Mouse (Mus musculus): ENCODE measurements around the gene Imp3.
"Not testable (repeated sequence)": the region's sequence is repeated elsewhere in the genome, so short reads cannot be mapped to it uniquely, and the experiment has no call there.

The Imp3 gene

DNA sequence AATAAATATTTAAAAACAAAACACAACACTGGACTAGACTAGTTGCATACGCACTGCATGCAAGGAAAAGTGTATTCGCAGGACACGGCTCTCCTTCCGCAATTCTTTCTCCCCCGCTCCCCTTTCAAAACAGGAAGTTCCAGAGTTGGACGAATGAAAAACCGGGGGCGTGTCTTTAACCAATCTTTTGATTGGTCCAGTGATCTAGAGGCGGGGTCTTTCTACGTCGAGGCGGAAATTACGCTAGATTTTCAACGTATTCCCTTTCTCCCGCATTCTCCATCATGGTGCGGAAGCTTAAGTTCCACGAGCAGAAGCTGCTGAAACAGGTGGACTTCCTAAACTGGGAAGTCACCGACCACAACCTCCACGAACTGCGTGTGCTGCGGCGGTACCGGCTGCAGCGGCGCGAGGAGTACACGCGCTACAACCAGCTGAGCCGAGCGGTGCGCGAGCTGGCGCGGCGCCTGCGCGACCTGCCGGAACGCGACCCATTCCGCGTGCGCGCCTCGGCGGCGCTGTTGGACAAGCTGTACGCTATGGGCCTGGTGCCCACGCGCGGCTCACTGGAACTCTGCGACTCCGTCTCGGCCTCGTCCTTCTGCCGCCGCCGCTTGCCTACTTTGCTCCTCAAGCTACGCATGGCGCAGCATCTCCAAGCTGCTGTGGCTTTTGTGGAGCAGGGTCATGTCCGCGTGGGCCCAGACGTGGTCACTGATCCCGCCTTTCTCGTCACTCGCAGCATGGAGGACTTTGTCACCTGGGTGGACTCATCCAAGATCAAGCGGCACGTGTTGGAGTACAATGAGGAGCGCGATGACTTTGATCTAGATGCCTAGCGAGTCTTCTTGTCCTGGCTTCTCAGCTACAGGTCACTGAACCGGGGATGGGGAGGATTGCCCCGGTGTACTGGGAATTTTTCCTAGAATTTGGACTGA, at the start of gene Imp3:
Imp3 (plus strand) TSS at position 253 of the 938 bp plus-strand sequence.
- DNase-seq = peak; percentile 90

DNA sequence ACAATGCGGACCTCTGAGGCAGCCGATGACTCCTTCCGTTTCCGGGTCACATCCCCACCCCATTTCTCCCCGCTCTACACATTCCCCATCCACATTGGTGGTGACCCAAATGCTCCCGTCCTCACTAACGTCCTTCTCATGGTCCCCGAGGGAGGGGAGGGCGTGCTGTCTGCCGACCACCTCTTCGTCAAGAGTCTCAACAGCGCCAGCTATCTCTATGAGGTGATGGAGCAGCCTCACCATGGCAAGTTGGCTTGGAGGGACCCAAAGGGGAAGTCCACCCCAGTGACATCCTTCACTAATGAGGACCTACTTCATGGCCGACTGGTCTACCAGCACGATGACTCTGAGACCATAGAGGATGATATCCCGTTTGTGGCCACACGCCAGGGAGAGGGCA, 49.7 kb upstream of the Imp3 start:
- DNase-seq = no peak

DNA sequence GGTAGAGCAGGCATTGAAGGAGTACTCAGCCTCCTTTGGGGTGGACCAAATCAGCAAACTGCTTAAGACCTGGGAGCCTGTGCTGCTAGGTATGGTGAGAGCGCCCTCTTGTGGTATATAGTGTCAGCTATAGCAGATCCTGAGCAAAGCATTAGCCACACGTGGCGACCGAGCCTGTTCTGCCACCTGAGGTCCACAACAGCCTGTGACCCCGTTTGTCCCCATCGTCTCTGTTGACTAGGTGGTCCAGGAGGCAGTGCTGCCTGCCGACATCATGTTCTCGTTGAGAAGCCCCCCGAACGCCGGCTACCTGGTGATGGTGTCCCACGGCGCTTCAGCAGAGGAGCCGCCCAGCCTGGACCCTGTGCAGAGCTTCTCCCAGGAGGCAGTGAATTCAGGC, 47.5 kb upstream of the Imp3 start:
- DNase-seq = peak; percentile 54

DNA sequence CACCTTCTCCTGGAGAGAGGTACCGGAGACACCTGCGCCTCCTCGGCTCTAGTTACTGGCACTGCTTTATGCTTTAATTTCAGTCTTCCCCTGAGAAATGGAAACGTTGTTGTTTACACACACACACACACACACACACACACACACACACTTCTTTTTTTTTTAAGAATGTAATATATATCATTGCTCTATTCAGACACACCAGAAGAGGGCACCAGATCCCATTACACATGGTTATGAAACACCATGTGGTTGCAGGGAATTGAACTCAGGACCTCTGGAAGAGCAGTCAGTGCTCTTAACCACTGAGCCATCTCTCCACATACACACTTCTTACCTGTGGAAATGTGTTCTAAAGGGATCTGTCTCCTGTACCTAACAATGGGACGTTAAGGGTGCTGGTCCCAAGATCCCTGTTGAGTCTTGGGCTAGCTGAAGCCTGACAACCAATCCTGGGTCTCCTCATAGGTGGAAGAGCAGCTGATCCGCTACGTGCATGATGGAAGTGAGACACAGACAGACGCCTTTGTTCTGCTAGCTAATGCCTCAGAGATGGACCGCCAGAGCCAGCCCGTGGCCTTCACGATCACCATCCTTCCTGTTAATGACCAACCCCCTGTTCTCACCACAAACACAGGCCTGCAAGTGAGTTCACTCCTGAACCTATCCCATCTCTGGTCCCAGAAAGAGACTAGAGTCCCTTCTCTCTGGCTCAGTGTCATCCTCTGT, 46.6 kb upstream of the Imp3 start:
- DNase-seq = no peak

DNA sequence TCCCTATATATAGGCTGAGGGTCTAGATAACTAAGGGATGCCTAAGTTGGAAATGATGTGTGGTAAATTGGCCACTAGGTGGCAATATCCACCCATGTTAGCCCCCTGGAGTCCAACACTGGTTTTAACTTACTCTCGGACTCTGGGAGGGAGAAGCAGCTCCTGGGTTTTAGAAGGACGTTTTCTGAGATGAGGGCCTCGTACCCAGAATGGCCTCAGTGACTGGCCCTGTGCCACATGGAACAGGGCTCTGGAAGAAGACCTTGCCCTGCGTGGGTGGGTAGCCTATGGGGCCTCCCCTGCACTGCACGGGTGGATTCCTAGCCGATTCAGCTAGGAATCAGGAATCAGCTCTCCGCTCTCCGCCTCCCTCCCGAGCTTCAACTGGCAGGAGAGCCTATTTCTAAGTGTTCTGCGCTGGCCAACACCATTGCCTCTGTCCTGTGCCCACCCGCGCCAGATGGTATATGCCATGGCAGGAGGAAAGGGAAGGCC, 45.7 kb upstream of the Imp3 start:
- DNase-seq = peak; percentile 64

DNA sequence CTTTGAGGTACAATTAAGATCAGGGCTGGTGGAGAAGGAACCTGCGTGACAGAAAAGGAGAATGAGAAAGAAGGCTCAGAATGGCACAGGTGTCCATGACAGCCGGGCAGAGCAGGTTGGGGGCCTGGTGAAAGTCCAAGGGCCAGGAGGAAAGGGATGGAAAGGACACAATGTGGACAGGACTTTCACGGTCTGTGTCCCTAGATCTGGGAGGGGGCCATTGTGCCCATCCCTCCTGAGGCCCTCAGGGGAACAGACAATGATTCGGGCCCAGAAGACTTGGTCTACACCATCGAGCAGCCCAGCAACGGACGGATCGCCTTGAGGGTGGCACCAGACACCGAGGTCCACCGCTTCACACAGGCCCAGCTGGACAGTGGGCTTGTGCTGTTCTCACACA, 45.2 kb upstream of the Imp3 start:
- DNase-seq = no peak

DNA sequence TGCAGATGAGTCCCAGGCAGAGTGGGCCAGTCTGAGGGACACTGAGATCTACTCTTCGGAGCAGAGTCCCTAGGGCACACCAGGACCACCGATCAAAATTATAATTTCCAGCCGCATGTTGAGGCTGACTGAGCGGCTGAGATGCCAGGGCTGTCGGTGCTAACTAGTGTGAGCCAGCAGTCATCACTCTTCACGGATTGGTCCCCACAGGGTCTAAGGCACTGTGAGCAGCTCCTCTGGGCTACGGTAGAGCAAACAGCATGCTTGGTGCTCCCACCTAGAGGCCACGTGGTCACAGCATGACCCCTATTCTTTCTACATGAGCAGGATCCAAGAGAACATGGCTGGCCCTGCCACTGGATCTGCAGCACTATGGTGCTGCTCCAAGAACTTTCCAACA, 44.0 kb upstream of the Imp3 start:
- DNase-seq = no peak

DNA sequence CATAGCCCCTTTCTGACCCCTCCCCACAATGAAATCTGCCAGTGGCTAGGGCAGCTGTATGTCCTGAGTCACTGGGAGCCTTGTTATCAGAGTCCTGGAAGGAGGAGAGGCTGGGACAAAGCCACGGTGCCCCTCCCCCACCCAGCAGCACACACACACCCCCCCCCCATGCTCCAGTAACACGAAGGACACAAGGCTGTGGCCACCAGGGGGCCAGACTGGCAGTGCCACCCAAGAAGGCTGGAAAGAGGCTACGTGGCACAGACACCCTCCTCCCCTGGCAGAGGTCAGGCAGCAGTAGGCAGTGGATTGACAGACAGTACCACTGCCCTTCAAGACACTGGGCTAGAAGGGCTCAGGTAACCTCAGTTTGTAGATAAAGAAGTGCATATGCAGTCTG, 43.3 kb upstream of the Imp3 start:
- DNase-seq = no peak

DNA sequence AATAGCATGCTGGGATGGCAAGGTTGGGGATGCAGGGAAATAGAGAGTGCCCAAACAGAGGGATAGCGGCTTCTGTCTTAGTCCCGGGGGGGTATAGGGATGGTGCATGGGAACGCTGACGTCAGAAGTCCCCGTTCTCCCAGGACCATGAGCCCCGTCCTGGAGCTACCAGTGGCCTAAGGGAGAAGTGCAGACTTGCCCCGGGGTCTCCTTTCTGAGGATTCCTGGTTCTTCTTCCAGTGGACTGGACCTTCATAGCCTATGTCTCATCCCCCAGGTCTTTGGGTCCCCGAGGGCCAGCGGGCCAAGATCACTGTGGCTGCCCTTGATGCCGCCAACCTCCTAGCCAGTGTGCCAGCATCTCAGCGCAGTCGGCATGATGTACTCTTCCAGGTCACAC, 40.5 kb upstream of the Imp3 start:
- no peak for DNase-seq

DNA sequence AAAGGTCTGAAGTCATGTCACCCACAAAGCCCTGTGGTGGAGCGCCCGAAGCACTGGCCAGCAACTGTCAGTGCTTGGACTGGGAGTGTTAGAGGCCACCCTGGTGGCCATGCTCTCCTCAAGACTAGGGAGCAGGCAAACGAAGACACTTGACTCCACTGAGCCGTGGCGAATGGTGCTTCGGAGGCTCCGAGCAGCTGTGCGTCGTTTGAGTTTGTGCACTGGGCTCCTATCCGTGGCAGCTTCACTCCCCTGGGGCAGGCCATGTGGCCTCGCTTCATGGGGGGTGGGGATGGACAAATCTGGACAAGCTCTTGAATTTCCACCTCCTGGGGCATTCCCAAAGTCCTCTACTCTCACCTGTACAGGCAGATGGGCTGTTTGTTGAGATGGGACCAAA, 37.9 kb upstream of the Imp3 start:
- DNase-seq = no peak

DNA sequence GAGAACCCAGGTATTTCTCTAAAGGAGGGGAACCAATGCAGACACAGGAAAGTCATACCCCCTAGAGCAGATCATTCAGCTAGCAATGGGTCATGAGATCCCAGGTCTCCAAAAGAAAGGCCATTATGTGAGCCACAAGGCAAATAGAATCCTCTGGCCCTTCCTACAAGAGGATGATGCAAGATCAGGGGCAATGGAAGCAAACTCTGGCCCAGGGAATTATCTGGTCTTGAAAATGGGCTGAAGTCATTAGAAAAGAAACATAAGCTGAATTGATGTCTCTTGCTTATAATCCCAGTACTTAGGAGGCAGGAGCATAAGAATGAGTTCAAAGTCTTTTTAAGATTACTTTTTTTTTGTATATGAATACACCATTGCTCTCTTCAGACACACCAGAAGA, 37.2 kb upstream of the Imp3 start:
- no peak for DNase-seq

DNA sequence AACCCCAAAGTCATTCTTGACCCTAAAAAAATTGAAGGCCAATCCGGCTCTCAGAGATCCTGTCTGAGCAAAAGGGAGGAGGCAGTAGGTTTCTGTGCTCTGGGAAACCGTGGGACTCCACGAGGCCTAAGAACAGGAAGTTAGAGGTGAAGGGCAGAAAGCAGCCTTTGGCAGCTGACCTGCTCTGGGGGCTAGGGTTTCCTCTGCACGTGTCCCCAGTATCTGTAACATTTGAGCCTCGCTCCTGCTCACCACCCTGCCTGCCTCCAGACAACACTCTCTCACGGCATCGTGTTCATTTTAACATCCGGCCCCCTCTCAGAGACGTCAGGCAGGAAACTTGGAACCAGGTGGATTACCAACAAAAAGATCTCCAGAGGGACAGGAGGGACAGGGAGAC, 36.7 kb upstream of the Imp3 start:
- DNase-seq = peak; percentile 11

DNA sequence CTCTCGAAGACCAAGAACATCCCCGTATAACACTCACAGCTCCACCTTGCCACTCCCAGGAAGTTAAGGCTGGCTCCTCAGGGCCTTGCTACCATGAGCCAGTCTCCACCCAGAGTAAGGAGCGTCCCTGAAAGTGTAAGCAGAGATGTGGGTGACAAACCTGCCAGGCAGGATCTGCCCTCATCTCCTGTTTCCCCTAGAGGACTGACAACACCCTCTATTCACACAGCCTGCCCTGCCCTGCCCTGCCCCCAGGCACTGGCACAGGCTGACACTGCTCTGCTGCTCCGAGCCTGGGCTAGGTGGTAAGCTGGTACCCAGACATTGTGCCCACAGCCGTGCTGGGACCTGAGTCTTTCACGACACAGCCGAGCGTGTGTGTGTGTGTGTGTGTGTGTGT, 36.1 kb upstream of the Imp3 start:
- no peak for DNase-seq

DNA sequence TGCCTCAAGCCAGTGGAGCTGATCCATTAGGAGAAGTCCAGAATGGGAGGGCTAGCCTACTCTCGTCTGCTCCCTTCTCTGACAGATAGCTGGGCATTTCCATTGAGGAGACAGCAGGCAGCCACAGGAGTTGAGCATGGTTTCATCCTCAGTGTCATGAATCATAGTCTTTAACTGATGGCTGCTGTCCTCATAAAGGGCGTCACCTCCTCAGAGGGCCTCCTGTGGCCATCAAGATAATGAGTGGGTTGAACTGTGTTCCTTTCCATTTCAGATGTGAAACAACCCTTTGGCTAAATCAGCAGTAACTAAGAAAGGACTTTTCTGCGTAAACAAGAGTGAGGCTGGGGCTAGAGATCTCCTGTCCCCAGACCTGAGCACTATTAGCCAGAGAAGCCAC, 33.6 kb upstream of the Imp3 start:
- no peak for DNase-seq

DNA sequence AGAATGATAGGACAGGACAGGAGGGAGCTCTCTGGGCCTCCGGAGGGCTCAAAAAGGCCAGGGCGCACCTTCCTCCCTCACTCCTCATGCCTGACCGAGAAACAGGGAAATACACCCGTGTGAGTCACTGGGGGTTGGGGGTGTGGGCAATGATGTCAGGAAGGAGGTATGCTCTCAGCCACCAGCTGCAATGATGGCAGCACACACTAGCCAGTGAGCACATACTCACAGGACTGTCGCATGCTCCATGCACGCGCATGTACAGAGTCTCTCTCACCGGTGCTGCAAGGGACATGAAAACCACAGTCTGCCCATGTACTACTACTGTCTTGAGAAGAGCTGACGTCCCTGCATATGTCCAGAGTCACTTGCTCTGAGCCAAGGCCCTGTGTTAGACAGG, 29.7 kb upstream of the Imp3 start:
- no peak for DNase-seq

DNA sequence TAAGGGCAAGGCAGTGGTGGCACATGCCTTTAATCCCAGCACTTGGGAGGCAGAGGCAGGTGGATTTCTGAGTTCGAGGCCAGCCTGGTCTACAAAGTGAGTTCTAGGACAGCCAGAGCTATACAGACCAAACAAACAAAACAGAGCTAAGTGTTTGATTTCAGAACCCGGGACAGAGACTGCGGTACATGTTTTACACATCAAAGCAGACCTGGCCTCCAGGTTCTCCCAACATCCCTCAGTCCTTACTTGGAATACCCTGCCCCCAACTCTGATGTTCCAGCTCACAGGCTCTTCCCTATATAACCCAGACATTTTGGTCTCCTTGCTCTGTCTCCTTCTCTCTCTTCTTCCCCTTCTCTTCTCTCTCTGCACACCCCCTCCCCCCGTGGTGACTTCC, 27.3 kb upstream of the Imp3 start:
- DNase-seq = not testable (repeated sequence)

DNA sequence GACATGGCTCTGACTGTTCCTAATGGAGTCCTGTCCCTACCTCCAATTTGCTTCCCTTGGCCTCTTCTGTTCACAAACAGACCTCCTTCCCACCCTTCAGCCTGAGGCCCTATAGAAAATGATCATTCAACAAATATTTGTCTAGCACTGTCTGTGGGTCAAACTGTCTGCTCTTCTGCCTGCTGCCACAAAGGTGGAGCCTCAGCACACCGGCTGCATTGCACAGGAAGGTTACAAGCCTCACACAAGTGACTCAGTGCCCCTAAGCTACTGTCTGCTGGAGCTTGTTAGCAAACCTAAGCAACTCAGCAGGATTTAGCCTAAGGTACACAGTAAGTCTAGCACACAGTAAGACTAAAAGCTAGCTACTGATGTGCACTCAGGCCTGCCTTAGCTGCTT, 26.3 kb upstream of the Imp3 start:
- DNase-seq = no peak

DNA sequence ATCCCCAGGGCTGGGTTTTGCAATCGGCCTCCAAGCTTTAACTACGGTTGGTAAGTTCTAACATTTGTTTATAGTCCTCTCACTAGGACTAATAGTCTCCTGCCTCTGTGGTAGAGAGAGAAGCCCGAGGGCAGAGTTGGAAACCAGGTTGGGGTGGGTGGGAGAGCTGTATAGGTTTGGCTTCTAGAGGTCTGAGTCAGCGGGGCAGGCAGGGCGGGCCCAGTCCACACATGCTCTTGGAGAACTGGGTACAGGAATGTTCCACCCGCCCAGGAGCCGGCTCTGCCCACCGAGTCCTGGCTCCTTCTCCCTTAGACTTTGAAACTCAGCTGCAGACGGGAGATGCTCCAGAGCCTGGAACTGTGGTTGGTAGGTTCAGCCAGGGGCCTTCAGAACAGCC, 23.3 kb upstream of the Imp3 start:
- DNase-seq = no peak

DNA sequence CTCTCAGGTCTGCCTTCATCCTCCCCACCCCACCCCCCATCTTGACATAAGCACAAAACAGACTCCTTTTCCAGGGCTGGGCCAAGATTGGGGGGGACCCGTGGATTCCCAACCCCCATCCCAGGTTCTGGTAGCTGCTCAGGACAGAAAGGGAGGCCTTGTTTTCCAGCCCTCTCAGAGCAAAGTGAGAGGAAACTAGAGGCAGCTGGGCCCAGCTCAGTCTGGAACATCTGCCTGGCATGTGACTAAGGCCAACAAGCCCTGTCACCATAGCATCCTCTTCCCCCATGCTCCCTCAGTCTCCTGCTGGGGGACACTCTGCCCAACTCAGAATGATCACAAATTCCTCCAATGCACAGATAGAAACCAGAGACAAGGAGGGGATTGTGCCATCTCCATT, 22.2 kb upstream of the Imp3 start:
- no peak for DNase-seq

DNA sequence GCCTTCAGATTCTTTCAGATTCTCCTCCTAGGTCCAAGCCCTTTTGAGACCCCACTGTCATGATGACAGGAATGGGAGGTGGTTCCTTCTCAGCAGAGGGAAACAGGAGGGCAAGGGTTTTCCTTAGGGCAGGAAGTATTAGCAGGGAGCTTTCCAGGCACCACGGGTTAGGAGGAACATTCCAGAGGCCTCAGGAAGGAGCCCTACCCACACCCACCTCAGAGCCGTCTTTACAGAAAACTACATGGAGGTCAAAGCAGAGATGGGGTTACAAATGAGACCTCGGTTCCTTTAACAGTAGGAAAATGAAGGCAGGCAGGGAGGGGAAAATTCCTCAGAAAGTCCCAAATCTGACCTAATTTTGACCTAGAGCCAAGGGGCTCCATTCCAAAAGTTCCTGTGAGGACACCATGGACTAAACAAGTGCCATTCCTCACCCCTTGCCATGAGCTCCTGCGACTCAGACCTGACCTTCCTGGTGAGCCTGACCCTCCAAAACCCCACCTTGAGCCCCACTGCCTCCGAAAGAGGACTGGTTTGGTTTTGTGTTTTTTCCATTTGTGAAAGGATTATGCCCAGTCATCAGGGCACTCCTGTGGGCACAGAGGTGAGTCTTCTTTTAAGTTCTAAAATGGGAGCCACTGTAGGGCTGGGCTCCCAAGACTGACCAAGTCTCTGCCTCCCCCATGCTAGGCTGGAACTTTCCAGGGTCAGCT, 21.4 kb upstream of the Imp3 start:
- DNase-seq = no peak

DNA sequence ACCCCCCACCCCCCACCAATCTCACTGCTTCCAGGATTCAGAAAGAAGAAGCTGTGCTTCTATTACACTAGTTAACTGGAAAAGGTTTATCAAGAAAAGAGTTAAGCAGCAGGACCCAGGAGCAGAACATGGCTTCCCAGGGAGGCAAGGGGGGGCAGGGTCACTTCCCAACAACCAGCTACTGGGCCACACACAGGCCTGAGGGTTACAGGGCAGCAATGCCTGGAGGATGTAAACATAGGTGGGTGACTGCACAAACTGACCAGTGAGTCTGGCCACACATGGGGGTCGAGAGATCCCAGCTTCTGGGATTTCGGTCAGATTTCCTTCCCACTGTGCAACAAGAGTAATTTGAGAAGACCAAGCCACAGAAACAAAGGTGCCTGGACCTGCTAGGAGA, 20.1 kb upstream of the Imp3 start:
- DNase-seq = no peak

DNA sequence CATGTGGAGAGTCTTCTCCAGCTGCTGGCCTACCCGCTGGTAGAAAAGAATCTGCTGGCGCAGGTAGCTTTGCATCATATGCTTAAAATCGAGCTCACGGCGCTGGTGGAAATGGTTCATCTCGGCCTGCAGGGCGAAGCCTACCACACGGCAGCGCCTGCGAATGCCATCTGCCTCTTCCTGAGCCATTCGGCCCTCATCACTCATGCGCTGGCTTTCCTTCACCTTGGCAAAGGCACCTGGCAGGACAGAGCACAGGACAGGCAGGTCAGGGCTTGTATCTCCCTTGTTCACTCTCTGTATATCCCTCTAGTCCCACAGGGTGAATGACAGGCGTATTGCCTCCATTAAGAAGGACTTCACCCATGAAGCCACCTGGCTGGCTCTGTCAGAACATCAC, 18.8 kb upstream of the Imp3 start:
- DNase-seq = no peak

DNA sequence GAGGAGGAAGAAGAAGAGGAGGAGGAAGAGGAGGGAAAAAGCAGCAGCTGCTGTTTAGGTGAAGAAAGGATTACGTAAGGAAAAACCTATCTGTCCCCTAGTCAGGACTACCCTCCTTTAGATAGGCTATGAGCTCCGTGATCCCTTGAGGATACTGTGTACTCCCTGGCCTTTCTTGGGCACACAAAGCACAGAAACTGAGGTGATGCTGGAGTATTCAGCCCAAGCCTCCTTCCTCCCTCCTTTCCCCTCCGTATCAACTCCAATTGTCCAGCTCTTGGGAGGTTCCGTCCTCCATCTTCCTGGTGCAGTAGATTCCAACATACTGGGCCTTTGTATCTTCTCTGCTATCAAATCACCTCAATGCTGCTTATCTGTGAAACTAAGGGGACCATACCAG, 14.5 kb upstream of the Imp3 start:
- DNase-seq = no peak

Measured in thymus, postnatal 25 days (tissue).